Mouse (Mus musculus): ENCODE data around the gene Cerk. TPM values are rescaled to one million over a fixed set of nuclear protein-coding genes. Genes with fewer than 3 reads are reported as not detected.

The Cerk gene
- total and polyA plus RNA-seq, 3 experiments: 2.5 to 10.3 (median 4.4) TPM

GRCm38 (mm10) chr15:86190387-86190786, 4.4 kb upstream of the Cerk start:
- H3K9me3 ChIP-seq (replicated peaks; ENCODE audit: low read length): peaks cover 8% of the 10 kb centered on the region
- TF ChIP-seq MAZ (IDR thresholded peaks at IDR 0.05; ENCODE audit: low read depth, low read length) (no peak), MEF2A (IDR thresholded peaks at IDR 0.05; ENCODE audit: borderline replicate concordance, low read depth, low read length) (no peak), POLR2A (IDR thresholded peaks at IDR 0.05; ENCODE audit: low read depth, low read length) (no peak), RAD21 (IDR thresholded peaks at IDR 0.05; ENCODE audit: low read depth, low read length) (no peak), RCOR1 (conservative IDR thresholded peaks at IDR 0.05; ENCODE audit: low read depth, low read length) (no peak), CTCF (conservative IDR thresholded peaks at IDR 0.05 in 1 of 2, IDR thresholded peaks at IDR 0.05 in 1 of 2; ENCODE audit: low read depth in 2 of 2, low read length in 2 of 2) (no peak), ZC3H11A (IDR thresholded peaks at IDR 0.05; ENCODE audit: low read depth, low read length) (no peak), GABPA (IDR thresholded peaks at IDR 0.05; ENCODE audit: insufficient replicate concordance, low read depth, low read length) (no peak), ZNF384 (IDR thresholded peaks at IDR 0.05; ENCODE audit: low read depth, low read length) (no peak), JUN (IDR thresholded peaks at IDR 0.05; ENCODE audit: insufficient read depth, low read depth, low read length) (no peak), MAFK (IDR thresholded peaks at IDR 0.05; ENCODE audit: insufficient replicate concordance, low read length) (no peak), ETS1 (conservative IDR thresholded peaks at IDR 0.05; ENCODE audit: low read depth, low read length) (no peak), CHD1 (IDR thresholded peaks at IDR 0.05; ENCODE audit: low read depth, low read length) (no peak), HCFC1 (IDR thresholded peaks at IDR 0.05; ENCODE audit: low read depth, low read length) (no peak), USF1 (IDR thresholded peaks at IDR 0.05; ENCODE audit: low read depth, low read length) (no peak), MXI1 (IDR thresholded peaks at IDR 0.05; ENCODE audit: low read depth, low read length) (no peak), E2F4 (IDR thresholded peaks at IDR 0.05; ENCODE audit: insufficient replicate concordance, low read depth, low read length) (no peak), TBP (conservative IDR thresholded peaks at IDR 0.05; ENCODE audit: low read depth, low read length) (no peak), CHD2 (IDR thresholded peaks at IDR 0.05; ENCODE audit: low read length) (no peak)
- dilution Hi-C loops (cut with MboI; ENCODE audit: extremely low pct_ligation_motif_present, extremely low pct_unique_long_range_greater_than_20kb, low sequenced_read_pairs): no loop called here
- H3K27me3 ChIP-seq (replicated peaks): peaks cover 43% of the 10 kb centered on the region
- H3K36me3 ChIP-seq (replicated peaks in 1 of 2; ENCODE audit: control insufficient read depth in 1 of 2, insufficient read depth in 1 of 2, low read length in 1 of 2): no peaks in the 10 kb centered on the region
- H3K27ac ChIP-seq (ENCODE audit: insufficient read depth, low read depth): no peak overlapping the region
- H3K9ac ChIP-seq (ENCODE audit: insufficient read depth, low read depth): no peak overlapping the region
- in situ Hi-C loops (cut with MboI; ENCODE audit: low pct_ligation_motif_present, low pct_unique_long_range_greater_than_20kb, low sequenced_read_pairs): no loop called here
- no peaks in the 10 kb centered on the region for H3K79me2 ChIP-seq (replicated peaks; ENCODE audit: control insufficient read depth, extremely low read depth, insufficient read depth, poor library complexity, severe bottlenecking)
- no peak overlapping the region for H3K4me2 ChIP-seq (ENCODE audit: insufficient read depth, low read depth, poor library complexity, severe bottlenecking)
- no peak overlapping the region for H3K4me3 ChIP-seq (replicated peaks in 1 of 3; ENCODE audit: low read depth in 2 of 3, low read length in 2 of 3, poor library complexity in 1 of 3)
- H3K4me1 ChIP-seq (ENCODE audit: control insufficient read depth in 1 of 2, insufficient read depth in 2 of 2): peaks cover 6 to 15% of the 10 kb centered on the region in 2 experiments; a peak in 3 of 4 replicates
- no peak for DNase-seq (ENCODE audit: extremely low read depth)

- dilution Hi-C loops (cut with MboI; ENCODE audit: extremely low pct_ligation_motif_present, extremely low pct_unique_long_range_greater_than_20kb, low sequenced_read_pairs): no loop called here
- TF ChIP-seq KAT2A (IDR thresholded peaks at IDR 0.05; ENCODE audit: insufficient replicate concordance, low read length) (no peak), JUND (conservative IDR thresholded peaks at IDR 0.05; ENCODE audit: low read depth, low read length) (no peak)
- H3K36me3 ChIP-seq (replicated peaks in 1 of 2; ENCODE audit: control insufficient read depth in 1 of 2, insufficient read depth in 1 of 2, low read length in 1 of 2): no peaks in the 10 kb centered on the region
- no peak overlapping the region for H3K9ac ChIP-seq (ENCODE audit: insufficient read depth, low read depth)
- peaks cover 58% of the 10 kb centered on the region for H3K27me3 ChIP-seq (replicated peaks)
- H3K79me2 ChIP-seq (replicated peaks; ENCODE audit: control insufficient read depth, extremely low read depth, insufficient read depth, poor library complexity, severe bottlenecking): no peaks in the 10 kb centered on the region; the same call in 1 of the 2 replicates
- H3K4me3 ChIP-seq (replicated peaks in 1 of 3; ENCODE audit: low read depth in 2 of 3, low read length in 2 of 3, poor library complexity in 1 of 3): no peak overlapping the region
- H3K9me3 ChIP-seq (replicated peaks; ENCODE audit: low read length): peaks cover 8% of the 10 kb centered on the region
- H3K27ac ChIP-seq (ENCODE audit: insufficient read depth, low read depth): no peak overlapping the region
- H3K4me2 ChIP-seq (ENCODE audit: insufficient read depth, low read depth, poor library complexity, severe bottlenecking): no peak overlapping the region
- in situ Hi-C loops (cut with MboI; ENCODE audit: low pct_ligation_motif_present, low pct_unique_long_range_greater_than_20kb, low sequenced_read_pairs): no loop called here
- peaks cover 10 to 28% of the 10 kb centered on the region in 2 experiments; a peak in 3 of 4 replicates for H3K4me1 ChIP-seq (ENCODE audit: control insufficient read depth in 1 of 2, insufficient read depth in 2 of 2)
- DNase-seq (ENCODE audit: extremely low read depth): no peak
Observed at GRCm38 (mm10) chr15:86188746-86189470, 3.0 kb upstream of the Cerk start.

All from CH12.LX (cell line).